Mouse (Mus musculus) megakaryocyte, adult 5-6 weeks (primary cell): ENCODE measurements around the gene Clpp. TPM values are rescaled to one million over a fixed set of nuclear protein-coding genes. Genes with fewer than 3 reads are reported as not detected.

Experiments
- ATAC-seq: 2 replicates; pipeline ENCODE4 v1.8.0; 2016; ENCODE audit warnings: mild to moderate bottlenecking, inconsistent platforms; ENCODE audit not compliant: poor library complexity, severe bottlenecking
- total RNA-seq, 2 experiments: library from RNA; stranded (forward) in 1 of 2; stranded (reverse) in 1 of 2; fragments of 153-499, 151-499 nt in 1 of 2; fragments of 221-1000, 200-1000 nt in 1 of 2; gene quantifications; 2 replicates each; pipeline versions ENCODE4 v1.2.3 to v1.2.4; 2015 to 2017

Clpp gene
- total RNA-seq, 2 experiments from 2014 or later: 19.1 to 27.3 TPM

GRCm38 (mm10) chr17:57029691-57030090 is 39.6 kb downstream of the Clpp start:
- ATAC-seq: no peak

DNA sequence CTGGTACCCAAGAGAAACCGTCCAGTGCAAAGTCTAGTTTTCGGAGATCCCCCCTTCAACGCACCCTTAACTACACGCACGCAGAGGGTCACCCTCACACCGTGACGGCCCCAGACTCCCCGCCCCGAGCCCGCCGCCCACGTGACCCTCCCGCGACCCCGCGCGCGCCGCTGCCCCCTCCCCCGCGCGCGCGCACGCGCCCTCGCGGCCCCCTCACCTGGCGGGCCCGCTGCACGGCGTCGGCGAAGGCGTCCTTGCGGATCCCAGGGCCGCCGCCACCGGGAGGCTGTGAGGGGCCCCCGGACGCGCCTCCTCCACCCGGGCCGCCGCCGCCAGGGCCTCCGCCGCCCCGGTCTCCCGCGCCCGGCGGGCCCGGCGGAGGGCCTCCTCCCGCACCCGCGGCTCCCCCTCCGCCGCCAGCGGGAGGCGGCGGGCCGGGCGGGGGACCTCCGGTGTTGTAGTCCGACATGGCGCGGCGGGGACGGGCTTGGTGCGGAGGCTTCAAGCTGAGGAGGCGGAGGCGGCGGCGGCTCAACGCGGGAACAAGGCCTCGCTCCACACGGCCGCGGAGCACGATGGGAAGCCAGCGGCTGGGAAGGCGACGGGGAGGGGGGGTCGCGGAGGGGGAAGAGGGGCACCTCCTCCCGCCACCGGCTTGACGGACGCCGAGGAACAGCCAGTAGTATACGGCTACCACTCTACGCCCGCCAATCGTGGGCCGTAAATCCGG is 41.0 kb downstream of the Clpp start, which contains the start of gene Khsrp:
Gene Khsrp, minus strand, starts transcription at position 592 of the 730 bp plus-strand sequence.
- no peak for ATAC-seq

GRCm38 (mm10) chr17:57031661-57032420 is 41.7 kb downstream of the Clpp start:
- peak; percentile 83 for ATAC-seq

- no peak for ATAC-seq
Observed at GRCm38 (mm10) chr17:57032854-57033253, 42.7 kb downstream of the Clpp start.

- ATAC-seq: peak; percentile 30; the same call in 1 of the 2 replicates
Observed at GRCm38 (mm10) chr17:57038978-57039377, 48.9 kb downstream of the Clpp start.

DNA sequence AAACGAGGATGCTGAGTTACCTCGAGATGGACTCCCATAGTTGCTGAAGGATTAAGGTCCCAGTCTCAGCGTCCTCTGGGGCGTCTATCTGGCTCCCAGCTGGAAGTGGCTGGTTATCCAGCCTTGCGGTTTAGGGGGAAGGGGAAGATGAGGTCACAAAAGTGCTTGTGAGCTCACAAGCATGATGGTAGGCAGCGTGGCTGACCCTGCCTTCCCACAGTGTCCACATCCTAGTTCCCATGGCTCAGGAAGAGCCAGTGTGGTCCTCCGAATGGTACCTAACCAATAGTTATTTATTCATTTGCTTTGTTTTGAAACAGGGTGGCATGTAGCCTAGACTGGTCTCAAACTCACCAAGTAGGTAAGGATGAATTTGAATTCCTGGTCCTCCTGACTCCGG is 51.4 kb downstream of the Clpp start, which contains the start of gene Slc25a41:
Gene Slc25a41, minus strand, starts transcription at position 101 of the 400 bp plus-strand sequence.
- ATAC-seq: no peak

Other genes with a start within 250 kb of the Clpp start
- gene Nrtn, start 232.8 kb upstream of the Clpp start, total RNA-seq (2015): not detected in 2 replicates
- gene Nrtn, start 232.8 kb upstream of the Clpp start, total RNA-seq (2017): not detected in 2 replicates
- 8.4 and 8.7 TPM in 2 replicates for gene Dus3l, start 225.5 kb upstream of the Clpp start, total RNA-seq (2015)
- gene Dus3l, start 225.5 kb upstream of the Clpp start, total RNA-seq (2017): 10.5 and 14.6 TPM in 2 replicates
- gene Prr22, start 220.1 kb upstream of the Clpp start, total RNA-seq (2015): 0.32 and 0.85 TPM in 2 replicates
- gene Prr22, start 220.1 kb upstream of the Clpp start, total RNA-seq (2017): not detected in 2 replicates
- gene Rfx2, start 159.3 kb upstream of the Clpp start, total RNA-seq (2015): 5.0 and 5.2 TPM in 2 replicates
- gene Rfx2, start 159.3 kb upstream of the Clpp start, total RNA-seq (2017): 1.7 and 2.8 TPM in 2 replicates
- not detected in 2 replicates for gene Acsbg2, start 115.9 kb upstream of the Clpp start, total RNA-seq (2015)
- not detected in 2 replicates for gene Acsbg2, start 115.9 kb upstream of the Clpp start, total RNA-seq (2017)
- 0.32 and 0.40 TPM in 2 replicates for gene 1700061G19Rik, start 114.8 kb upstream of the Clpp start, total RNA-seq (2015)
- gene 1700061G19Rik, start 114.8 kb upstream of the Clpp start, total RNA-seq (2017): 0.07 and 0.53 TPM in 2 replicates
- gene Mllt1, start 54.9 kb upstream of the Clpp start, total RNA-seq (2015): 10.6 and 11.0 TPM in 2 replicates
- gene Mllt1, start 54.9 kb upstream of the Clpp start, total RNA-seq (2017): 11.2 and 15.1 TPM in 2 replicates
- gene Acer1, start 8.2 kb upstream of the Clpp start, total RNA-seq (2015): not detected in 2 replicates
- 0.04 TPM in 1 of 2 replicates, not detected in the other for gene Acer1, start 8.2 kb upstream of the Clpp start, total RNA-seq (2017)
- 13.0 and 14.0 TPM in 2 replicates for gene Alkbh7, start 7.0 kb downstream of the Clpp start, total RNA-seq (2015)
- gene Alkbh7, start 7.0 kb downstream of the Clpp start, total RNA-seq (2017): 7.6 and 12.8 TPM in 2 replicates
- gene Pspn, start 9.7 kb downstream of the Clpp start, total RNA-seq (2015): not detected in 2 replicates
- gene Pspn, start 9.7 kb downstream of the Clpp start, total RNA-seq (2017): not detected in 2 replicates
- gene Gtf2f1, start 21.0 kb downstream of the Clpp start, total RNA-seq (2015): 41.1 and 45.2 TPM in 2 replicates
- gene Gtf2f1, start 21.0 kb downstream of the Clpp start, total RNA-seq (2017): 88.0 and 95.6 TPM in 2 replicates
- gene Gm17949, start 21.2 kb downstream of the Clpp start, total RNA-seq (2015): not detected in 2 replicates
- not detected in 2 replicates for gene Gm17949, start 21.2 kb downstream of the Clpp start, total RNA-seq (2017)
- gene Khsrp, start 41.2 kb downstream of the Clpp start, total RNA-seq (2015): 56.0 and 66.5 TPM in 2 replicates
- gene Khsrp, start 41.2 kb downstream of the Clpp start, total RNA-seq (2017): 43.9 and 57.7 TPM in 2 replicates
- gene Slc25a41, start 51.3 kb downstream of the Clpp start, total RNA-seq (2015): not detected in 2 replicates
- not detected in 2 replicates for gene Slc25a41, start 51.3 kb downstream of the Clpp start, total RNA-seq (2017)
- 0.51 TPM in 1 of 2 replicates, not detected in the other for gene Crb3, start 68.8 kb downstream of the Clpp start, total RNA-seq (2015)
- gene Crb3, start 68.8 kb downstream of the Clpp start, total RNA-seq (2017): not detected in 2 replicates
- gene Slc25a23, start 69.6 kb downstream of the Clpp start, total RNA-seq (2015): 4.1 and 5.8 TPM in 2 replicates
- gene Slc25a23, start 69.6 kb downstream of the Clpp start, total RNA-seq (2017): 0.49 and 0.77 TPM in 2 replicates
- gene Dennd1c, start 88.2 kb downstream of the Clpp start, total RNA-seq (2015): 69.7 and 73.9 TPM in 2 replicates
- 21.2 and 35.8 TPM in 2 replicates for gene Dennd1c, start 88.2 kb downstream of the Clpp start, total RNA-seq (2017)
- 0.13 TPM in 1 of 2 replicates, not detected in the other for gene Tubb4a, start 97.5 kb downstream of the Clpp start, total RNA-seq (2015)
- gene Tubb4a, start 97.5 kb downstream of the Clpp start, total RNA-seq (2017): 0.11 and 0.41 TPM in 2 replicates
- 3.9 and 6.3 TPM in 2 replicates for gene Tnfsf9, start 115.0 kb downstream of the Clpp start, total RNA-seq (2015)
- gene Tnfsf9, start 115.0 kb downstream of the Clpp start, total RNA-seq (2017): 1.5 and 2.2 TPM in 2 replicates
- not detected in 2 replicates for gene Cd70, start 159.5 kb downstream of the Clpp start, total RNA-seq (2015)
- not detected in 2 replicates for gene Cd70, start 159.5 kb downstream of the Clpp start, total RNA-seq (2017)
- gene Tnfsf14, start 203.9 kb downstream of the Clpp start, total RNA-seq (2015): 5.5 and 6.3 TPM in 2 replicates
- gene Tnfsf14, start 203.9 kb downstream of the Clpp start, total RNA-seq (2017): 15.6 and 15.7 TPM in 2 replicates
- 699 and 776 TPM in 2 replicates for gene C3, start 237.8 kb downstream of the Clpp start, total RNA-seq (2015)
- 1,145 and 1,156 TPM in 2 replicates for gene C3, start 237.8 kb downstream of the Clpp start, total RNA-seq (2017)